Mouse (Mus musculus): ENCODE results near the gene Uhrf1bp1l.

DNA sequence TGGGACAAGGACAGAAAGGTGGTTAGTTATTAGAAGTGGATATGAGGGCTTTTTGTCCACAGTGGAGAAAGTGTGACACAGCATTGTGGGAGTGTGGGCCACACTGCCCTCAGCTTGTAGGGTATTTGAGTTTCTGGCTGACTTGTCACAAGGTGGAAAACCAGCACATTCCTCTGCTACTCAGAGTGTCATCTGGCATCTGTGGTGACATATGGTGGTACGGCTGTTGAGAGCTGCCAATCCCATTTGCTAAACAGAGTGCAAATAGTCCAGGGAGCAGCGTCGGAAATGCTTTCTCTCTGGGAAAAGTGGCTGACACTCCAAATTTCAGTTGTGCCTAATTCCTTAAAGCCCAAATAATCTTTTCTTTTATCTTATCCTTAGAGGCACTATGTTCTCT is 82.1 kb downstream of the Uhrf1bp1l start:
- TF ChIP-seq POLR2A (IDR thresholded peaks at IDR 0.05; ENCODE audit: control insufficient read depth, low read depth, low read length) (no peak), CTCF (IDR thresholded peaks at IDR 0.05; ENCODE audit: control insufficient read depth, insufficient read depth, insufficient replicate concordance, low read depth, low read length) (no peak)
